Mouse (Mus musculus): Measurements from ENCODE around the gene Prps1. TPM values are rescaled to one million over a fixed set of nuclear protein-coding genes. Genes with fewer than 3 reads are reported as not detected.

Gene Prps1
- 84.9 and 90.4 TPM in 2 replicates for polyA plus RNA-seq (2016; fragmentation: Nextera tagmentation; extraction: Ambion mirVana)

- peaks cover 9% of the 10 kb centered on the region for H3K4me1 ChIP-seq
- H3K27me3 ChIP-seq (ENCODE audit: low read depth, poor library complexity, severe bottlenecking): peaks cover 77% of the 10 kb centered on the region
- peak within 1 kb of the TSS; percentile 64 for H3K4me3 ChIP-seq
- peak within 1 kb of the TSS; percentile 83 for H3K27ac ChIP-seq (replicated peaks)
- WGBS: 22% methylated on average over 26 of the region's 26 CpGs
- no peaks in the 10 kb centered on the region for H3K9me3 ChIP-seq (replicated peaks)
- peak; percentile 82 for DNase-seq (ENCODE audit: low spot score)
- no peaks in the 10 kb centered on the region for H3K36me3 ChIP-seq
Observed at GRCm38 (mm10) chrX:140456279-140456731, at the start of gene Prps1. Gene Prps1 (plus strand): TSS chrX:140456613.

DNA sequence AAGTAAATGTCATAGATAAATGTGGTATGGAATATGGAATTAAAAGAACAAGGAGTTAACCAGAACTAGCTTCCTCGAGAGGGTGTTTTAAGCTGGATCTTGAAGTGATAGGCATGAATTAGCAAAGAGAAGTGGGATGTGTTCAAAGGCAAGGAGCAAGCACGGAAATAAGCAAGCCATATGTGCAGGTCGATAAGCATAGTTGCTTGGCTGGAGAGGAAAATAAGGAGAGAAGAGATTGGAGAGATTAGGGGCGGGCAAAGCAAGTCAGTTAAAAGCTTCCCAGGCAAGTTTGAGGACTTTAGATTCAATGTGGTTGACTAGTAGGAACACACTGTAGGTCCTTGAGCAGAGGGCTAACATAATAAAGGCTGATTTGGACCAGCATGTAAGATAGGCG is 48.8 kb upstream of the Prps1 start:
- no peak overlapping the region for H3K4me3 ChIP-seq
- H3K27me3 ChIP-seq (ENCODE audit: low read depth, poor library complexity, severe bottlenecking): peaks cover 88% of the 10 kb centered on the region
- H3K9me3 ChIP-seq (replicated peaks): no peaks in the 10 kb centered on the region
- no peak overlapping the region for H3K27ac ChIP-seq (replicated peaks)
- H3K4me1 ChIP-seq: no peaks in the 10 kb centered on the region
- DNase-seq (ENCODE audit: low spot score): no peak
- 85% methylated on average over 5 of the region's 5 CpGs for WGBS
- no peaks in the 10 kb centered on the region for H3K36me3 ChIP-seq

DNA sequence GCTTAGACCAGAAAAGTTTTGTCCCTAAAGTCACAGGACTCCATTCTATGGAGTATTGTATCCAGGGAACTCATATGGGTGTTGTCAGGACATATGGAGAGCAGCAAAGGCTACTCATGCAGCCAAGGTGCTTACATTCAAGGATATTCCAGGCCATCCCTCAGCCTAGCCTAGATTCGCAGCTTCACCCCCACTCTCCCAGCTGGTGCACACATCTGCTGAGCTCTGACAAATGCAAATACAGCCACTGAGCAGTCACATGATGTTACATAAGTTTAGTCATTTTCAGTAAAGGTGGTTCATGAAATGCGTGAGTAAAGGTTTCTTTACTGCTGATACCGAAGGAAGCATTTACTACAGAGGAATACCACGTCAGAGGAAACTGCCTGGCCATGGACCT is 37.9 kb upstream of the Prps1 start:
- Histone ChIP-seq H3K4me3 (no peak overlapping the region), H3K4me1 (no peaks in the 10 kb centered on the region), H3K27me3 (ENCODE audit: low read depth, poor library complexity, severe bottlenecking) (peaks cover 94% of the 10 kb centered on the region), H3K9me3 (replicated peaks) (no peaks in the 10 kb centered on the region), H3K36me3 (no peaks in the 10 kb centered on the region), H3K27ac (replicated peaks) (no peak overlapping the region)
- DNase-seq (ENCODE audit: low spot score): no peak
- 91% methylated on average over 4 of the region's 4 CpGs for WGBS

GRCm38 (mm10) chrX:140427124-140427523 is 29.3 kb upstream of the Prps1 start:
- Histone ChIP-seq H3K27ac (replicated peaks) (no peak overlapping the region), H3K4me1 (no peaks in the 10 kb centered on the region), H3K9me3 (replicated peaks) (no peaks in the 10 kb centered on the region), H3K36me3 (no peaks in the 10 kb centered on the region), H3K4me3 (no peak overlapping the region), H3K27me3 (ENCODE audit: low read depth, poor library complexity, severe bottlenecking) (peaks cover 66% of the 10 kb centered on the region)
- 72% methylated on average over 4 of the region's 4 CpGs for WGBS
- no peak for DNase-seq (ENCODE audit: low spot score)

DNA sequence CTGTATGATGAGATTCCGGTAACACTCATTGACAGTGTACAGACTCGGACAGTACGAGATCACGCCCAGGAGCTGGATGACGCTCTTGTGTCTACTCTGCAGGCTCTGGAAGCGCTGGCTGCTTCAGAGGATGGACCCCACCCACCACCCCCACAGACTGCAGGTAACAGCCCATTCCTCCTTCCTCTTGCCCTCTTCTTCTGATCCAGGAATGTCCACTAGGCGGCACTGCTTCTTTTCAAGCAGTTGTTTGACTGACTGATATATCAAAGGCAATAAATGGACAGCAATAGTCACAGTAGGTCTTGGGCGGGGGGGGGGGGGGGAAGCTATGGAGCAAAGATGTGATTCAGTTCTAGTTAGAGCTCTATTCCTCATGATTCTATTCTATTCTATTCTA is 28.2 kb upstream of the Prps1 start:
- no peak for DNase-seq (ENCODE audit: low spot score)
- no peak overlapping the region for H3K27ac ChIP-seq (replicated peaks)
- no peaks in the 10 kb centered on the region for H3K36me3 ChIP-seq
- H3K4me1 ChIP-seq: no peaks in the 10 kb centered on the region
- H3K4me3 ChIP-seq: no peak overlapping the region
- 73% methylated on average over 8 of the region's 8 CpGs for WGBS
- H3K27me3 ChIP-seq (ENCODE audit: low read depth, poor library complexity, severe bottlenecking): peaks cover 68% of the 10 kb centered on the region
- no peaks in the 10 kb centered on the region for H3K9me3 ChIP-seq (replicated peaks)

- WGBS: 78% methylated on average over 5 of the region's 5 CpGs
- Histone ChIP-seq H3K9me3 (replicated peaks) (no peaks in the 10 kb centered on the region), H3K4me1 (no peaks in the 10 kb centered on the region), H3K27me3 (ENCODE audit: low read depth, poor library complexity, severe bottlenecking) (peaks cover 73% of the 10 kb centered on the region), H3K27ac (replicated peaks) (no peak overlapping the region), H3K4me3 (no peak overlapping the region), H3K36me3 (no peaks in the 10 kb centered on the region)
- DNase-seq (ENCODE audit: low spot score): no peak
Observed at GRCm38 (mm10) chrX:140429985-140430384, 26.4 kb upstream of the Prps1 start.

DNA sequence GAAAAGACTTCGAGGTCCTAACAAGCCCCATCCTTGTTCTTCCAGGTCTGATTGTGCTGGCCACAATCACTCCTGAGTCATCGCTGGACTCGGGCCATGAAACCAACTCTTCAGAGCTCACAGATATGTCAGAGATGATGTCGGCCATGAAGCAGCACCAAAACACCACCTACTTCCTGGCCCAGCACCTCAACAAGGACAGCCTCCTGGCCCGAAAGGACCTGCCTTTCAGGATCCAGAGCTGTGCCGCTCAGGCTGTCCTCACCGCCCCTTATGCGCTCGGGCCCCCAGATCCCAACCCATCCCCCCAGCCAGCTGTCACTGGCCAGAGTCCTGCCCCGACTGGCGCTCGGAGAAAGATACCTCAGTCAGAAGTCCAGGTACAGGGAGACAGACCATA is 25.9 kb upstream of the Prps1 start:
- H3K4me3 ChIP-seq: no peak overlapping the region
- no peak for DNase-seq (ENCODE audit: low spot score)
- H3K9me3 ChIP-seq (replicated peaks): no peaks in the 10 kb centered on the region
- no peak overlapping the region for H3K27ac ChIP-seq (replicated peaks)
- H3K27me3 ChIP-seq (ENCODE audit: low read depth, poor library complexity, severe bottlenecking): peaks cover 76% of the 10 kb centered on the region
- H3K36me3 ChIP-seq: no peaks in the 10 kb centered on the region
- no peaks in the 10 kb centered on the region for H3K4me1 ChIP-seq
- WGBS: 92% methylated on average over 12 of the region's 12 CpGs

GRCm38 (mm10) chrX:140431981-140432380 is 24.4 kb upstream of the Prps1 start:
- peaks cover 80% of the 10 kb centered on the region for H3K27me3 ChIP-seq (ENCODE audit: low read depth, poor library complexity, severe bottlenecking)
- WGBS: 85% methylated on average over 15 of the region's 15 CpGs
- H3K4me1 ChIP-seq: no peaks in the 10 kb centered on the region

DNA sequence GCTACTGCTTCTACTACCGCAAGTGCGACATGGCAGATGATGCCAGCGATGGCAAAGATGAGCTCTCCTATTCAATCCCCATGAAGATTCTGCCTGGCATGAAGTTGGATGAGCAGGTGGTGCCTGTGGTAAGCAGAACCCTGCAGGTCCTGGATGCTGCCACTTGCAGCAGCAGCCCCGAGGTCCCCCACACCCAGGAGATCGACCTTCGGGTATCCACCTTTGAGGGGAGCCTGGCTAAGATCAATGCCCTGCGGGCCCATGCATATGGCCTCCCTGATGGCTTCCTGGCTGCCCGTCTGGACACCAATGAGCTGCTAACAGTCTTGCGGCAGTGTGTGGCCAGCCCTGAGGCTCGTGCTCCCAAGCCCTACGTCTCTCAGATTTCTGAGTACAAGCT is 23.6 kb upstream of the Prps1 start:
- Histone ChIP-seq H3K9me3 (replicated peaks) (no peaks in the 10 kb centered on the region), H3K4me3 (no peak overlapping the region), H3K4me1 (no peaks in the 10 kb centered on the region), H3K27me3 (ENCODE audit: low read depth, poor library complexity, severe bottlenecking) (peaks cover 79% of the 10 kb centered on the region), H3K27ac (replicated peaks) (no peak overlapping the region), H3K36me3 (no peaks in the 10 kb centered on the region)
- DNase-seq (ENCODE audit: low spot score): no peak
- WGBS: 92% methylated on average over 11 of the region's 11 CpGs

More at GRCm38 (mm10) chrX:140431981-140432380, 24.4 kb upstream of the Prps1 start:
- Histone ChIP-seq H3K36me3 (no peaks in the 10 kb centered on the region), H3K27ac (replicated peaks) (no peak overlapping the region), H3K4me3 (no peak overlapping the region), H3K9me3 (replicated peaks) (no peaks in the 10 kb centered on the region)
- no peak for DNase-seq (ENCODE audit: low spot score)

- Histone ChIP-seq H3K27me3 (ENCODE audit: low read depth, poor library complexity, severe bottlenecking) (peaks cover 88% of the 10 kb centered on the region), H3K4me1 (no peaks in the 10 kb centered on the region), H3K27ac (replicated peaks) (no peak overlapping the region), H3K9me3 (replicated peaks) (no peaks in the 10 kb centered on the region), H3K4me3 (no peak overlapping the region), H3K36me3 (no peaks in the 10 kb centered on the region)
- no peak for DNase-seq (ENCODE audit: low spot score)
Observed at GRCm38 (mm10) chrX:140437906-140438305, 18.5 kb upstream of the Prps1 start.

- Histone ChIP-seq H3K4me3 (no peak overlapping the region), H3K4me1 (no peaks in the 10 kb centered on the region), H3K27ac (replicated peaks) (no peak overlapping the region), H3K27me3 (ENCODE audit: low read depth, poor library complexity, severe bottlenecking) (peaks cover 84% of the 10 kb centered on the region), H3K9me3 (replicated peaks) (no peaks in the 10 kb centered on the region), H3K36me3 (no peaks in the 10 kb centered on the region)
- no peak for DNase-seq (ENCODE audit: low spot score)
- WGBS: 75% methylated on average over 13 of the region's 13 CpGs
Observed at GRCm38 (mm10) chrX:140445551-140445950, 10.9 kb upstream of the Prps1 start.

- DNase-seq (ENCODE audit: low spot score): no peak
- WGBS: 89% methylated on average over 3 of the region's 3 CpGs
- Histone ChIP-seq H3K4me1 (no peaks in the 10 kb centered on the region), H3K27ac (replicated peaks) (no peak overlapping the region), H3K4me3 (no peak overlapping the region), H3K9me3 (replicated peaks) (no peaks in the 10 kb centered on the region), H3K27me3 (ENCODE audit: low read depth, poor library complexity, severe bottlenecking) (peaks cover 81% of the 10 kb centered on the region), H3K36me3 (no peaks in the 10 kb centered on the region)
Observed at GRCm38 (mm10) chrX:140450071-140450470, 6.3 kb upstream of the Prps1 start.

- WGBS: 21% methylated on average over 39 of the region's 39 CpGs
- no peak for DNase-seq (ENCODE audit: low spot score)
- Histone ChIP-seq H3K27me3 (ENCODE audit: low read depth, poor library complexity, severe bottlenecking) (peaks cover 71% of the 10 kb centered on the region), H3K36me3 (no peaks in the 10 kb centered on the region), H3K4me3 (peak overlapping the region; percentile 64), H3K9me3 (replicated peaks) (no peaks in the 10 kb centered on the region), H3K27ac (replicated peaks) (peak overlapping the region; percentile 83), H3K4me1 (peaks cover 9% of the 10 kb centered on the region)
Observed at GRCm38 (mm10) chrX:140456751-140457491, 508 bp downstream of the Prps1 start.

All from midbrain, embryonic 10.5 days (tissue).